In the genomic region with DNA sequence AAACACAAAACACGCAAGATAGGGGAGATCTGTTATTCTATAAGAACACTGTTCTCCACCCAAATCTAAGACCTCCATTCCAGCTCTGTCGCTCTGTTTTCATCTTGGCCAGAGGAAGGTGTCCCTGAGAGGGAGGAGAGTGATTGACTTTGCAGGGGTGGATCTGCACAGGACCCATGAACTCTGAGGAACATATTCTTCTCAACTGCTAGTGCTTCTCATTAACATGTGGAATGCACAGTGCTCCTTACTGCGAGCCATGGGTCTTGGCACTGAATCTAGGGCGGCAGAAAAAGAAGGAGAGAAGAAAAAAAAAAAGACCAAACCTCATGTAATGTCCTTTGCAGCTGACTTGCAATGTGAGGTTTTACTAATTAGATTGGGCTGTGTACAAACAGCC, we compare ENCODE assay signal across 20 mouse cellular contexts. TPM values are rescaled to one million over a fixed set of nuclear protein-coding genes. Genes with fewer than 3 reads are reported as not detected.
DNase-seq lines count a peak whose midpoint lies in the region; ATAC-seq and TF ChIP-seq lines count a peak whose summit lies in the region.
"Had no signal": no experiment of that assay in that cellular context is flagged by ENCODE, and none has a peak within 500 bp of the region (broad histone marks: within the 10 kb centered on the region; RNA-seq: fewer than 3 reads in every experiment).

No protein-coding gene starts in this region.

- ATAC-seq in hindbrain, postnatal 0 days, result peak; percentile 71; the same call in 1 of the 2 replicates
- ATAC-seq in hindbrain, embryonic 13.5 days (ENCODE audit: low FRiP score), result no peak
- peak; percentile 75 for ATAC-seq in lung, embryonic 16.5 days (ENCODE audit: low read depth)
- no peak for ATAC-seq in embryonic facial prominence, embryonic 15.5 days (ENCODE audit: insufficient number of reproducible peaks, low FRiP score, low TSS enrichment, low read depth)
- no peak for ATAC-seq in intestine, embryonic 15.5 days
- ATAC-seq: forebrain, embryonic 14.5 days; intestine, embryonic 16.5 days; liver, postnatal 0 days had no signal

- peaks cover 7% of the 10 kb centered on the region; the same call in 1 of the 2 replicates for H3K4me1 ChIP-seq in hindbrain, postnatal 0 days (ENCODE audit: insufficient read depth, low read length)
- H3K4me1 ChIP-seq in hindbrain, embryonic 13.5 days (replicated peaks), result no peaks in the 10 kb centered on the region
- H3K4me1 ChIP-seq in lung, embryonic 16.5 days (replicated peaks; ENCODE audit: control insufficient read depth, insufficient read depth, low read length), result peaks cover 10% of the 10 kb centered on the region
- peaks cover 17% of the 10 kb centered on the region for H3K4me1 ChIP-seq in embryonic facial prominence, embryonic 15.5 days
- no peaks in the 10 kb centered on the region for H3K4me1 ChIP-seq in intestine, embryonic 15.5 days (replicated peaks)
- H3K4me1 ChIP-seq: neural tube, embryonic 13.5 days had no signal

- no peaks in the 10 kb centered on the region for H3K9me3 ChIP-seq in hindbrain, postnatal 0 days (ENCODE audit: low read length)
- H3K9me3 ChIP-seq in hindbrain, embryonic 13.5 days, result no peaks in the 10 kb centered on the region
- H3K9me3 ChIP-seq in lung, embryonic 16.5 days (ENCODE audit: control insufficient read depth, low read length), result no peaks in the 10 kb centered on the region; the same call in 1 of the 2 replicates
- no peaks in the 10 kb centered on the region for H3K9me3 ChIP-seq in embryonic facial prominence, embryonic 15.5 days (replicated peaks)
- no peaks in the 10 kb centered on the region for H3K9me3 ChIP-seq in intestine, embryonic 15.5 days

- intact Hi-C loops in gastrocnemius, adult 2 months (cut with DNase I), result no loop called here

- no peak for TF ChIP-seq CTCF in gastrocnemius, adult 2 months (IDR thresholded peaks at IDR 0.05)
- TF ChIP-seq CTCF in hindbrain, postnatal 0 days (IDR thresholded peaks at IDR 0.05; ENCODE audit: low read depth), result no peak

- WGBS in hindbrain, postnatal 0 days, result 55% methylated on average over 4 of the region's 4 CpGs
- WGBS in hindbrain, embryonic 13.5 days, result 81% methylated on average over 4 of the region's 4 CpGs
- 48% methylated on average over 4 of the region's 4 CpGs for WGBS in lung, embryonic 16.5 days
- 61% methylated on average over 4 of the region's 4 CpGs for WGBS in embryonic facial prominence, embryonic 15.5 days
- 81% methylated on average over 4 of the region's 4 CpGs for WGBS in intestine, embryonic 15.5 days

- H3K4me3 ChIP-seq in gastrocnemius, adult 2 months, result no peak overlapping the region
- no peak overlapping the region for H3K4me3 ChIP-seq in hindbrain, postnatal 0 days (ENCODE audit: low read length)
- no peak overlapping the region for H3K4me3 ChIP-seq in hindbrain, embryonic 13.5 days
- H3K4me3 ChIP-seq in lung, embryonic 16.5 days (ENCODE audit: low read length), result no peak overlapping the region
- H3K4me3 ChIP-seq in embryonic facial prominence, embryonic 15.5 days (replicated peaks), result no peak overlapping the region
- no peak overlapping the region for H3K4me3 ChIP-seq in intestine, embryonic 15.5 days (replicated peaks)
- H3K4me3 ChIP-seq: erythroblast, embryonic 14.5 days; neural tube, embryonic 13.5 days had no signal

- H3K9ac ChIP-seq in hindbrain, postnatal 0 days (replicated peaks; ENCODE audit: low read length), result no peak overlapping the region
- no peak overlapping the region for H3K9ac ChIP-seq in hindbrain, embryonic 13.5 days
- H3K9ac ChIP-seq in lung, embryonic 16.5 days (ENCODE audit: low read length), result no peak overlapping the region
- no peak overlapping the region for H3K9ac ChIP-seq in embryonic facial prominence, embryonic 15.5 days
- H3K9ac ChIP-seq in intestine, embryonic 15.5 days, result no peak overlapping the region
- H3K9ac ChIP-seq: liver, postnatal 0 days; neural tube, embryonic 13.5 days had no signal

- H3K36me3 ChIP-seq in hindbrain, postnatal 0 days (ENCODE audit: insufficient read depth, low read length), result no peaks in the 10 kb centered on the region
- no peaks in the 10 kb centered on the region for H3K36me3 ChIP-seq in hindbrain, embryonic 13.5 days
- peaks cover 4% of the 10 kb centered on the region; the same call in 1 of the 2 replicates for H3K36me3 ChIP-seq in lung, embryonic 16.5 days (ENCODE audit: control insufficient read depth, insufficient read depth, low read length)
- peaks cover 8% of the 10 kb centered on the region; the same call in 1 of the 2 replicates for H3K36me3 ChIP-seq in embryonic facial prominence, embryonic 15.5 days
- no peaks in the 10 kb centered on the region for H3K36me3 ChIP-seq in intestine, embryonic 15.5 days
- H3K36me3 ChIP-seq: neural tube, embryonic 13.5 days had no signal

- DNase-seq in gastrocnemius, adult 2 months, result no peak
- DNase-seq in gastrocnemius, postnatal 25 days, result no peak
- DNase-seq in hindbrain, postnatal 0 days (ENCODE audit: low spot score), result peak; percentile 47
- DNase-seq in lung, postnatal 25 days (ENCODE audit: low spot score), result no peak
- DNase-seq: B cell, adult 2 months; embryo, embryonic 11 days; liver; liver, postnatal 0 days; right cerebral cortex, postnatal 25 days; thymus, postnatal 36 days had no signal

- H3K27me3 ChIP-seq in hindbrain, postnatal 0 days (ENCODE audit: insufficient read depth, low read length), result no peaks in the 10 kb centered on the region
- H3K27me3 ChIP-seq in hindbrain, embryonic 13.5 days, result no peaks in the 10 kb centered on the region
- H3K27me3 ChIP-seq in lung, embryonic 16.5 days (ENCODE audit: control insufficient read depth, insufficient read depth, low read depth, low read length), result no peaks in the 10 kb centered on the region
- no peaks in the 10 kb centered on the region for H3K27me3 ChIP-seq in embryonic facial prominence, embryonic 15.5 days
- no peaks in the 10 kb centered on the region for H3K27me3 ChIP-seq in intestine, embryonic 15.5 days (replicated peaks)
- H3K27me3 ChIP-seq: neural tube, embryonic 13.5 days had no signal

- H3K27ac ChIP-seq in gastrocnemius, adult 2 months, result 0 out of 2 replicates have a peak overlapping the region, but pooled peaks have one; percentile 24
- peak overlapping the region; percentile 71; the same call in 1 of the 2 replicates for H3K27ac ChIP-seq in hindbrain, postnatal 0 days
- H3K27ac ChIP-seq in hindbrain, embryonic 13.5 days, result no peak overlapping the region
- peak overlapping the region; percentile 21 for H3K27ac ChIP-seq in lung, embryonic 16.5 days (ENCODE audit: low read length)
- H3K27ac ChIP-seq in embryonic facial prominence, embryonic 15.5 days (replicated peaks), result 0 out of 2 replicates have a peak overlapping the region, but pooled peaks have one; percentile 19
- no peak overlapping the region for H3K27ac ChIP-seq in intestine, embryonic 15.5 days
- H3K27ac ChIP-seq: neural tube, embryonic 13.5 days had no signal

- 0 out of 2 replicates have a peak overlapping the region, but pooled peaks have one; percentile 13 for H3K4me2 ChIP-seq in hindbrain, postnatal 0 days (ENCODE audit: low read depth, low read length)
- H3K4me2 ChIP-seq in hindbrain, embryonic 13.5 days, result no peak overlapping the region
- no peak overlapping the region for H3K4me2 ChIP-seq in lung, embryonic 16.5 days (ENCODE audit: low read depth, low read length)
- H3K4me2 ChIP-seq in embryonic facial prominence, embryonic 15.5 days (replicated peaks), result no peak overlapping the region
- H3K4me2 ChIP-seq in intestine, embryonic 15.5 days (replicated peaks), result no peak overlapping the region
- H3K4me2 ChIP-seq: neural tube, embryonic 13.5 days had no signal

RNA-seq across cellular contexts. Expression of a gene that starts 9.4 kb away (rescaled TPM):
- total RNA-seq in gastrocnemius, adult 2 months (2021), result 1 to 10 TPM; 5.1 to 7.5 TPM
- 10 to 100 TPM in 1 of 2 experiments, 1 to 10 TPM in 1; 8.2 to 11.9 TPM for total RNA-seq in gastrocnemius, postnatal 25 days (2021)
- 8.4 and 10.4 TPM in 2 replicates for total RNA-seq in hindbrain, postnatal 0 days (2014; rRNA removed)
- 2.1 and 2.2 TPM in 2 replicates for polyA plus RNA-seq in hindbrain, postnatal 0 days (2015; fragmentation: Nextera tagmentation; extraction: Ambion mirVana)
- polyA plus RNA-seq in hindbrain, embryonic 13.5 days (2015; fragmentation: Nextera tagmentation; extraction: Ambion mirVana), result 0.55 and 0.74 TPM in 2 replicates
- 13.4 and 13.8 TPM in 2 replicates for polyA plus RNA-seq in lung, embryonic 16.5 days (2015; fragmentation: Nextera tagmentation; extraction: Ambion mirVana)
- polyA plus RNA-seq in embryonic facial prominence, embryonic 15.5 days (2015; fragmentation: Nextera tagmentation; extraction: Ambion mirVana), result 9.3 and 10.9 TPM in 2 replicates
- 6.2 and 6.3 TPM in 2 replicates for polyA plus RNA-seq in intestine, embryonic 15.5 days (2015; fragmentation: Nextera tagmentation; extraction: Ambion mirVana)
- total RNA-seq: granulocyte monocyte progenitor cell, adult 5-6 weeks; monocyte, adult 5-6 weeks had no signal

Comparison
In these comparisons a context has a peak if more than half of its experiments do, and no peak if none do; other contexts are left out.
1. H3K27ac ChIP-seq: peak in gastrocnemius, adult 2 months (single experiment), hindbrain, postnatal 0 days (single experiment), lung, embryonic 16.5 days (single experiment) and embryonic facial prominence, embryonic 15.5 days (single experiment); none in hindbrain, embryonic 13.5 days (single experiment) and intestine, embryonic 15.5 days (single experiment).
2. ATAC-seq: peak in hindbrain, postnatal 0 days (single experiment) and lung, embryonic 16.5 days (single experiment); none in hindbrain, embryonic 13.5 days (single experiment), embryonic facial prominence, embryonic 15.5 days (single experiment) and intestine, embryonic 15.5 days (single experiment).